Mouse (Mus musculus): ENCODE measurements at regions not wholly inside any gene's neighbourhood (a gene's known extent, or its start where the extent isn't known, plus 50 kb on each side); places are given as distances from the start of the nearest gene placed in this dataset.

GRCm38 (mm10) chr3:35321991-35322390, 431.9 kb upstream of the Atp11b start:
- TF ChIP-seq EP300 (IDR thresholded peaks at IDR 0.05; ENCODE audit: insufficient read depth, low read depth, low read length), result no peak
- no peak for TF ChIP-seq POLR2A (IDR thresholded peaks at IDR 0.05; ENCODE audit: insufficient read depth, low read depth, low read length)
- TF ChIP-seq CTCF (IDR thresholded peaks at IDR 0.05), result no peak

Measured in heart, adult 2 months (tissue).